ENCODE assay signal across 9 mouse cellular contexts in the genomic region with DNA sequence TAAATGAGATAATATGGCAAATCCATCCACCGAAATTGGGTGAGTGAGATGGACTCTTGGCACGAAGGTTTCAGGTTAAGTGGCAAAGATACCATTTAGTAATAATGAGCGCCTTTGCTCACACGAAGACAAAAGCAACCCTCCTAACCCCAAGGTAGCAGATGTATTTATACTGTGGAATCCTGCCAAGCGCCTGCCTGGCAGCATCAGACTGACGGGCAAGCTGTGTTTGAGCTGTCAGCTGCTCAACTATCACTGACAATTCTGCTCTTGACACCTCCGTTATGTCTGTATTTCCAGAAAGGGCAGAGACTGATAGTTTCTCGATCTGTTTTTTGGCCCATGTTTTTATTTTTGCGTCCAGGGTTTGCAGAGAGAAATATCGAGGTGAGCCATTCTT.
DNase-seq lines count a peak whose midpoint lies in the region; ATAC-seq lines count a peak whose summit lies in the region.
"Had no signal": no experiment of that assay in that cellular context is flagged by ENCODE, and none has a peak within 500 bp of the region (broad histone marks: within the 10 kb centered on the region; RNA-seq: fewer than 3 reads in every experiment).

No protein-coding gene starts in this region.

- no peaks in the 10 kb centered on the region for H3K36me3 ChIP-seq in embryonic facial prominence, embryonic 14.5 days (ENCODE audit: control insufficient read depth, insufficient read depth, low read length)
- H3K36me3 ChIP-seq in embryonic facial prominence, embryonic 10.5 days (replicated peaks), result no peaks in the 10 kb centered on the region
- no peaks in the 10 kb centered on the region for H3K36me3 ChIP-seq in midbrain, embryonic 15.5 days (replicated peaks)
- H3K36me3 ChIP-seq in midbrain, embryonic 11.5 days (ENCODE audit: control insufficient read depth, insufficient read depth, low read length), result no peaks in the 10 kb centered on the region
- H3K36me3 ChIP-seq: G1E had no signal

- no peaks in the 10 kb centered on the region for H3K9me3 ChIP-seq in embryonic facial prominence, embryonic 14.5 days (ENCODE audit: control insufficient read depth, low read length)
- H3K9me3 ChIP-seq in embryonic facial prominence, embryonic 10.5 days, result no peaks in the 10 kb centered on the region
- no peaks in the 10 kb centered on the region for H3K9me3 ChIP-seq in midbrain, embryonic 15.5 days
- H3K9me3 ChIP-seq in midbrain, embryonic 11.5 days (ENCODE audit: control insufficient read depth, low read length), result no peaks in the 10 kb centered on the region

- H3K9ac ChIP-seq in embryonic facial prominence, embryonic 14.5 days (ENCODE audit: low read depth, low read length), result no peak overlapping the region
- no peak overlapping the region for H3K9ac ChIP-seq in midbrain, embryonic 15.5 days
- H3K9ac ChIP-seq in midbrain, embryonic 11.5 days (ENCODE audit: low read length), result no peak overlapping the region

- 80% methylated on average over 10 of the region's 10 CpGs for WGBS in embryonic facial prominence, embryonic 14.5 days
- 93% methylated on average over 10 of the region's 10 CpGs for WGBS in embryonic facial prominence, embryonic 10.5 days
- WGBS in midbrain, embryonic 15.5 days, result 65% methylated on average over 10 of the region's 10 CpGs
- WGBS in midbrain, embryonic 11.5 days, result 90% methylated on average over 10 of the region's 10 CpGs

- intact Hi-C loops in heart, postnatal 14 days (cut with DNase I), result no loop called here

- no peaks in the 10 kb centered on the region for H3K4me1 ChIP-seq in embryonic facial prominence, embryonic 14.5 days (ENCODE audit: control insufficient read depth, insufficient read depth, low read length)
- no peaks in the 10 kb centered on the region for H3K4me1 ChIP-seq in embryonic facial prominence, embryonic 10.5 days
- H3K4me1 ChIP-seq in midbrain, embryonic 15.5 days, result no peaks in the 10 kb centered on the region
- H3K4me1 ChIP-seq in midbrain, embryonic 11.5 days (ENCODE audit: control insufficient read depth, insufficient read depth, low read length), result no peaks in the 10 kb centered on the region

- no peak overlapping the region for H3K27ac ChIP-seq in embryonic facial prominence, embryonic 14.5 days (replicated peaks; ENCODE audit: low read depth, low read length)
- H3K27ac ChIP-seq in embryonic facial prominence, embryonic 10.5 days (replicated peaks), result no peak overlapping the region
- no peak overlapping the region for H3K27ac ChIP-seq in midbrain, embryonic 15.5 days
- no peak overlapping the region for H3K27ac ChIP-seq in midbrain, embryonic 11.5 days (ENCODE audit: low read depth, low read length)

- no peak overlapping the region for H3K4me2 ChIP-seq in embryonic facial prominence, embryonic 14.5 days (ENCODE audit: low read depth, low read length)
- no peak overlapping the region for H3K4me2 ChIP-seq in midbrain, embryonic 15.5 days
- H3K4me2 ChIP-seq in midbrain, embryonic 11.5 days, result no peak overlapping the region

- H3K4me3 ChIP-seq in embryonic facial prominence, embryonic 14.5 days (ENCODE audit: low read depth, low read length), result no peak overlapping the region
- H3K4me3 ChIP-seq in embryonic facial prominence, embryonic 10.5 days, result no peak overlapping the region
- no peak overlapping the region for H3K4me3 ChIP-seq in midbrain, embryonic 15.5 days
- H3K4me3 ChIP-seq in midbrain, embryonic 11.5 days (ENCODE audit: low read depth, low read length), result no peak overlapping the region

- peak; percentile 14 for DNase-seq in embryonic facial prominence, embryonic 14.5 days (ENCODE audit: low spot score)
- DNase-seq in embryonic facial prominence, embryonic 10.5 days (ENCODE audit: low spot score), result no peak
- no peak for DNase-seq in midbrain, embryonic 11.5 days (ENCODE audit: low spot score, missing footprints)
- DNase-seq in heart, postnatal 14 days, result peak; percentile 3 to 17
- peak; percentile 8 for DNase-seq in telencephalon, adult 2 months (ENCODE audit: low read depth, low spot score)
- no peak for DNase-seq in thymus, postnatal 25 days
- no peak for DNase-seq in kidney, adult 8-10 months

- ATAC-seq in embryonic facial prominence, embryonic 14.5 days (ENCODE audit: low read depth), result no peak
- peak; percentile 66 for ATAC-seq in midbrain, embryonic 15.5 days (replicated peaks)
- no peak for ATAC-seq in midbrain, embryonic 11.5 days (ENCODE audit: low FRiP score)

- H3K27me3 ChIP-seq in embryonic facial prominence, embryonic 14.5 days (replicated peaks; ENCODE audit: control insufficient read depth, insufficient read depth, low read length), result no peaks in the 10 kb centered on the region
- no peaks in the 10 kb centered on the region for H3K27me3 ChIP-seq in embryonic facial prominence, embryonic 10.5 days (replicated peaks; ENCODE audit: low read depth, poor library complexity, severe bottlenecking)
- no peaks in the 10 kb centered on the region for H3K27me3 ChIP-seq in midbrain, embryonic 15.5 days (replicated peaks)
- no peaks in the 10 kb centered on the region; the same call in 1 of the 2 replicates for H3K27me3 ChIP-seq in midbrain, embryonic 11.5 days (ENCODE audit: control insufficient read depth, insufficient read depth, low read length)

Comparison
In these comparisons a context has a peak if more than half of its experiments do, and no peak if none do; other contexts are left out.
1. DNase-seq: peak in embryonic facial prominence, embryonic 14.5 days (single experiment), heart, postnatal 14 days (2 of 2) and telencephalon, adult 2 months (single experiment); none in embryonic facial prominence, embryonic 10.5 days (single experiment), midbrain, embryonic 11.5 days (single experiment), thymus, postnatal 25 days (single experiment) and kidney, adult 8-10 months (0 of 2).